Mouse (Mus musculus): ENCODE data around the gene Slc6a2.

Slc6a2 gene

DNA sequence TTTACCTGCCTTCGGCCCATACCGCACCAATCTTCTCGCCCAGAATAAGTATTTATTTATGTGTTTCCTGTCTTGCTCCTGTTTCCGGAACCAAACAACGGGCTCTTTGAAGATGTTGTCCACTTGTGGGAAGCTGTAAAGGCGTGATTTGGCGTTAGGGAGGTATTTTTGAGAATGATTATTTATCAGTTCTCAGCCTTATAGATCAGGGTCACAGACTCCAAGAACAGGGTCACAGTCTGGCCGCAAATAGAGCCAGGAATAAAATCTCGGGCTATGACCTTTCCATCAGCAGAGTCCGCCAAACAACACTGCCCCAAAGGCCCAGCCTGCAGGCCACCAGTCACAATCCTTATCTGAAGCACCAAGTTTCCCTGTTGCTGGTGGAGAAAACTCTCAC is at the start of gene Slc6a2:
TSS of gene Slc6a2 (plus strand) at position 301 of the 400 bp plus-strand sequence.
- no peak for DNase-seq (ENCODE audit: low spot score)

- DNase-seq (ENCODE audit: low spot score), result no peak
These were observed 48.4 kb upstream of the Slc6a2 start for GRCm38 (mm10) chr8:92911477-92911876.

DNA sequence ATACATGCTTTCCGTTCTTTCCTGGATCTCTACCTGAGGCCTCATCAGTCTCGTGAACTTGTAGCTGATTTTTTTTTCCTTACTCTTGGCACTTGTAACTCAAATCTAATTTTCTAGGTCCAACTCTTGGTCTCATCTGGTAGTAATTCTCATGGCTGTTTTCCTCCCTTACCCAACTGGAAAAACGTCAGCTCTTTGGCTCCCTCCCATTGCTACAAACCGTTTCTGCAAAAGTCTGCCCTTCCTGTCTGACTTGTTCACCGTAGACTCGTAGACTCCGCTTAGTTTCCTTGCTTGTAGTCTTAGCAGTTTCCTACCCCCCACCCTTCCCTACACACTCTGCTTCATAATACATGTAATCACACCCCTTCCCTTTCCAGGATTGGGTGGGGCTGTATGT is 46.5 kb upstream of the Slc6a2 start:
- DNase-seq (ENCODE audit: low spot score), result no peak

DNA sequence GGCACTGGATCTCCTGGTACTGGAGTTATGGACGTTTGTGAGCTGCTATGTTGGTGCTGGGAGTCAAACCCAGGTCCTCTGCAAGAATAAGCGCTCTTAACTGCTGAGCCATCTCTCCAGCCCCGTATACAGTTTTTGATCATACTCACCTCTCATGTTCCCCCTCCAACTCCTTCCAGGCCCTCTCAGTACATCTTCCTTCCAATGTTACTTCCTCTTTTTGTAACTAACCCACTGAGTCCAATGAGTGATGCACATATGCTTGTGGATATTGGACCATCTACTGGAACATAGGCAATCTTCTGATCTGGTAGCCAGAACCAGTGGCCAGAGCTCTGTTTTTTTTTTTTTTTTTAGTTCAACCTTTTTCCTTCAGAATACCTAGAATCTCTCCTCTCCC is 43.8 kb upstream of the Slc6a2 start:
- DNase-seq (ENCODE audit: low spot score), result no peak

DNA sequence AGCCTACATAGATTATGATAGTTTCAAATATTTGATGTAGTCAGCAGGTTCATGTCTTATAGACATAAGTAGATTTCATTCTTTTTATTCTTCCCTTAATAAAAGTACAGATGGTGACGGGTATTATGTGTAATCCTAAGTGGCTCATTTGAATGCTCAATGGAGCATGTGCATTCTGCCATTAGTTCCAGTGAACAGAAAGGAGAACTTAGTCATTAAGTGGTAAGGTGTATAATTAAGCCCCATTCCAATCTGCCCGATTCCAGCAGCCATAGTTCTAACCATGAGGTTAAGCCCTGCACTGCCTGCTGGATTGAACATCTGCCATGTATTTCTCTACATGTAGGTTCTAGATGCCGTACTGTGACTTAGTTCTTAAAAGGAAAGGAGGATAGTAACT is 38.1 kb upstream of the Slc6a2 start:
- DNase-seq (ENCODE audit: low spot score), result no peak

- no peak for DNase-seq (ENCODE audit: low spot score)
These were observed 30.9 kb upstream of the Slc6a2 start for GRCm38 (mm10) chr8:92928986-92929385.

DNA sequence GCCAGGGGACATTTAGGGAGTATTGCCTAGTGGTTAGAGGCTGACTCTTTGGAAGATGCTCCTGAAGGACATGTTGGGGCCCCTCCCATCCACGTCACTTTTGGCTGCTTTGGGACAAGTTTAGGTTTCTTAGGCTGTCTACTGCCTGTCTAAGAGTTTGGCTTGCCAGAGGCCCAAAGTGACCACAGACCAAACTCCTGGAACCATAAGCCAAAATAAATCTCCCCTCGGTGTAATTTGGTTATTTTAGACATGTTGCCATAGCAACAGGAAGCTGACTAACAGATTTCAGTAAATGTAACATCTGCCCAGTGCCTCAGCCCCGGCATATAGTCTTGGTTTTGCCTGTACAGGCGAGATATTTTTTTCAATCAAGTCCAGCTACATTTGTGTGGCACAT is 21.8 kb upstream of the Slc6a2 start:
- DNase-seq (ENCODE audit: low spot score), result no peak

- no peak for DNase-seq (ENCODE audit: low spot score)
These were observed 10.8 kb upstream of the Slc6a2 start for GRCm38 (mm10) chr8:92949071-92949470.

DNA sequence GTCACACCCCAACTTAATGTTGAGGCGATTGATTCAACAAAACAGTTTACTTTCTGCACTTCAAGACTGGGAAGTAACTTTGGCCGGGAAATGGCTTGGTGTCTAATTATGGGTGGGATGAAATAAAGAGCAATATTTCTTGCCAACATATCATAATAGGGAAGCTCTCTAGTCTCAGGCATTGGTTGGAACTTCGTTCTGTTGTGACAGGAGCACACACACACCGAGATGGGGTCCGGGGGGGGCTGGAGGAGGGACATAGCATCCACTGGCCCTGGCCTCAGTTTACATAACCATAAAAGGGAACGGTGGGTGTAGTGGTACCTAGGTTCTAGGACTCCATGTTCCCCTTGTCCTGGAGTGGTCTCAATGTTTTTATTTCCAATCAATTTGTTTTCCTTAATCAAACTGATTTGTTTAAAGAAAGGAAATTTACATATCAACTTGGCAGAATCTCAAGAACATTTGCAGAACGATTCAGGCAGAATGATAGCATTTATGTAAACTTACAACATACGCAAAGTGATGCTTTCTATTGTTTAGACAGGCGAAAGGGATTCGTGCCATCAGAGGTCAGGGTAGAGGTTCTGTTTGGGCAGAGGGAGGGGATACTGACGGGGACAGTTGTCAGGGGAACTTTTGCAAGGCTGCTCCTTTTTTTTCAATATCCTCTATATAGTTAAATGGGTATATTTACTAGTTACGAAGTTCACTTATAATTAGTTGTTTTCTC is 9.1 kb upstream of the Slc6a2 start:
- no peak for DNase-seq (ENCODE audit: low spot score)

GRCm38 (mm10) chr8:92954044-92954443 is 5.8 kb upstream of the Slc6a2 start:
- DNase-seq (ENCODE audit: low spot score), result no peak

DNA sequence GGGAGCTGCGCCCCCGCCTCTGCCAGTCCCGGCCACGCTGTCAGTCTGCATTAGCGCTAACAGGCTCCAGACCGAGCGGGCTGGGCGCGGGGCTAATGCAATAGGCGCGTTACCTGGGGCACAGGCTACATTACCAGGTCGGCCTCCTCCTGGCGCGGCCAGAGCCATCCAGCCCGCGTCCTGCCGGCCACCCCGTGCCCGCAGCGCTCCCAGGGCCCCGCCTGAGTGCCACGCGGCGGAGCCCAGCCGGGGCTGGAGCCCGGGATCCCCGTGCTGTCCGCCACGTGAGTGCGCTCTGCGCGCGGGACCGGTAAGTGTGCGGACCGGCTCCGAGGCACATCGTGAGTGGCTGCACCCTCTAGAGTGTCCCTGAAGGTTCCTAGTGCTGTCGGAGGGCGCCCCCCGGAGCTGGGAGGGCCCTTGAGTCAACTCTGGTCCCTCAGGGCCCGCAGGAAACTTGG is 602 bp downstream of the Slc6a2 start:
- no peak for DNase-seq (ENCODE audit: low spot score)

GRCm38 (mm10) chr8:92961088-92961487 is 1.2 kb downstream of the Slc6a2 start:
- DNase-seq (ENCODE audit: low spot score), result no peak

GRCm38 (mm10) chr8:92964556-92964955 is 4.7 kb downstream of the Slc6a2 start:
- DNase-seq (ENCODE audit: low spot score), result no peak

DNA sequence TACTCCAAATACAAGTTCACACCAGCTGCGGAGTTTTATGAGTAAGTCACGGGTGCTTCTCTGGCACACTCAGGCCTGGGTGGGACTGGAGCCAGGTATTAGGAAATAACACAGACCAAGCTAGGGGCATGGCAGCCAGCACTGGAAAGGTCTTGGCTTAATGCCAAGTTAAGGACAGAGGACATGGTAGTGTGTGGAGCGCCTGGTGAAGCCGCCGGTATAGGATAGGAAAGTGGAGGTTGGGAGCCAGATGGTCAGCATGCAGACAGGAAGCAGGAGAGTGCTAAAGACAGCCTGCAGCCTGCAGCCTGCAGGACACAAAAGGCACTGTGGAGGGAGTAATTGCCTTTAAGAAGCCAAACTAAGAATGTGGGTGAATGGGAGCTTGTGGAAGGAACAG is 13.1 kb downstream of the Slc6a2 start:
- DNase-seq (ENCODE audit: low spot score), result no peak

DNA sequence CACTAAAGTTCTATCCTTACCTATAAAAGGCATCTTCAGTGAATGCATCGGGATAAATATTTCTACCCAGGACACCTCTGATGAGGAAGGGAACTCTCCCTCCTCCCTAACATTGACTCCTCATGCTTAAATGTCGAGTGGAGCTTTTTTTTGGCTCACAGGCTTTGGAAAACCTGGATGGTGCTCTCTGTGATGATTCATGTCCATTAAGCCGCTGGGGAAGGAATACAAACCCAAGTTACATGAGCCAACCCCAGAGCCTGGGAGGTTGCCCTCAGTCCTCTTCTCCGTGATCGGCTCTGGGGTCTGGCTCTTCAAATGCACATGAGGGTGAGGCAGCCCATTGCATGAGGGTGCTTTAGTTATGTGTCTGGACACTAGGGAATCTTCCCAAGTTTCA is 16.8 kb downstream of the Slc6a2 start:
- DNase-seq (ENCODE audit: low spot score), result no peak

DNA sequence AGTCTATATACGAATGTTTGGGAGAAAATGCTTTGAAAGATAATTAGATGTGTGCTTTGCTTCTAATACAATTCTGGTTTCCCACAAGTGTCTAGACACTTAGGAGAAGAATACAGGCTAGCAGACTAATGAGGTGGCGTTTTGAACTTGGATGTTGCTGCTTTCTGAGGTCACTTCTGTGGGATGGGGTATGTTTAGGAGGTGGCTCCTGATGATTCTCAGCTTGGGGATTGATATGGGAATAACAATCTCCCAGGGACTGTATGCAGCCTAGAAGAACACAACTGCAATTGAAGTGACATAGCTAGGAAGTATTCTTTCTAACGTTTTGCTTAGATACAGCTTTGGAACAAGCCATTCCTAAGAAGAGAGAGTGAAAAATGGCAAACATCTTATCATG is 22.6 kb downstream of the Slc6a2 start:
- no peak for DNase-seq (ENCODE audit: low spot score)

- no peak for DNase-seq (ENCODE audit: low spot score)
These were observed 24.5 kb downstream of the Slc6a2 start for GRCm38 (mm10) chr8:92984376-92984775.

DNA sequence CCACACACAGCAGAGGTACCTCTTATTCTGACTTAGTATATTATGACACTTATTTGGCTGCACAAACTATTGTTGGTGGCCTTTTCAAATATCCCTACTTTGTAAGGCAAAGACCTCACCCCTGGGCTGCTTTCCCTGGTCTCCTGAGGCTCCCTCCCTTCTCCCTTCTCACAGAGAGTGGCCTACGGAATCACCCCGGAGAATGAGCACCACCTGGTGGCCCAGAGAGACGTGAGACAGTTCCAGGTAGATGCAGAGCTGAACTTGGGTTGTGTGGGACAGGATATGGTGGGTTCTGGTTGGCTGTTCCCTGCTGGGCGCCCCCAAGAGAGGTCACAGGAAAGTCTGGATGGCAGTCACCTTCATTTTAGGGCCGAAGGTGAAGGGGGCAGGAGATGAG is 37.0 kb downstream of the Slc6a2 start:
- peak; percentile 78 for DNase-seq (ENCODE audit: low spot score)

GRCm38 (mm10) chr8:92998600-92998999 is 38.7 kb downstream of the Slc6a2 start:
- DNase-seq (ENCODE audit: low spot score), result peak; percentile 67

GRCm38 (mm10) chr8:93010286-93010685 is 50.4 kb downstream of the Slc6a2 start:
- DNase-seq (ENCODE audit: low spot score), result peak; percentile 51

DNA sequence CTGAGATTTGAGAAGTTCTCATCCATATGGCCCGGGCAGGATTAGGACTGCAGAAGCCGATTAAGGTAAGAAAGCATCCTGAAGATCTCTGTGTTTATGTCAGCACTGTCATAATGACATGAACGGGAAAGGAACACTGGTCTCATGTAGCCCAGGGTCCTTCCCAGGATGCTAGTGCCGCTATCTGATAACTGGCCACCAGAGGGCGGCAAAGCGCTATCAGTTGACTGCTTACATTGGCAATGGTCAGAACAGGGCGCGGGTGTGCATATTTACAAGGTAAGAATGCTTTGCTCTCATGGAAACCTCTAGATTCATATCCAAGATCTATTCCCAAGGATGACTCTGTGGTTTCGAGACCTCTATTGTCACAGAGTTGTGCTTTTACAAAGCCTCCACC is 51.6 kb downstream of the Slc6a2 start:
- DNase-seq (ENCODE audit: low spot score), result peak; percentile 94

GRCm38 (mm10) chr8:93012226-93012625 is 52.3 kb downstream of the Slc6a2 start:
- DNase-seq (ENCODE audit: low spot score), result no peak

DNA sequence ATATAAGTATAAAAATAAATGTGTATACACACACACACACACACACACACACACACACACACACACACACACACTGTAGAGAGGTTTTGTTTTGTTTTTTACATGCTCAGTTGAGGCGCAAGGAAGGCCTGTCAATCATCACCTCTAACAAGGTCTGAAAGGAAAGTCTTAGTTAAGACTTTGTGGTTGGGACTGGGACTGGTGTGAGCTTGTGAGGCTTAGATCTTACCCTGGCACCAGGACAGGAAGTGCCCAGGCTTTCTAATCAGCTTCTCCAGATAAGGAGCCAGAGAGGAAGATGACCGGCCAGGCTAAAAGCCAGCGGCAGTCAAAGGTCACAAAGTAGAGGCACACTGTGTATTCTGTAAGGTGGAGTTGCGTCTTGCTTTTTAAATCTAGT is 54.4 kb downstream of the Slc6a2 start:
- DNase-seq (ENCODE audit: low spot score), result no peak

DNA sequence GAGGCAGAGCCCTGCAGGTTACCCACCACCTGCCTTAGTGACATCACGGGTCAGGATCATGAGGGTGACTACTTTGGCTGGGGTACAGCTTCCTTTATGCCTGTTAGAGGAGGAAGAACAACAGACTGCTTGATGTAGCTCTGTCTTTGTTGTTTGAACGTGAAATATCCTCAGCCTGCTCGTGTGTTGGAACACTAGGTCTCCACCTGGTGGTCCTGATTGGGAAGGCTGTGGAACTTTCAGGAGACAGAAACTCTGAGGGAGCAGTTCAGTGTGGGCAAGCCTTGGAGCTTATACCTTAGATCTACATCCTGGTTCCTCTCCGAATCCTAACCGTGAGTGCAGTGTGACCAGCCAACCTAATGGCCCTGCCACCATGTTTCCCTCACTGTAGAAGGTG is 61.9 kb downstream of the Slc6a2 start:
- no peak for DNase-seq (ENCODE audit: low spot score)

Data from testis, postnatal 10 days (tissue).